In genomic region chr9:70840861-70841341, GRCm38 (mm10) we compare ENCODE assay signal across 8 mouse cellular contexts.
DNase-seq lines count a peak whose midpoint lies in the region; ATAC-seq and TF ChIP-seq lines count a peak whose summit lies in the region.

No protein-coding gene starts in this region.

- H3K9ac ChIP-seq in heart, embryonic 11.5 days (ENCODE audit: low read depth, low read length), result peak overlapping the region; percentile 39; the same call in 1 of the 2 replicates
- no peak overlapping the region for H3K9ac ChIP-seq in liver, adult 2 months (ENCODE audit: low read depth, low read length)

- H3K4me2 ChIP-seq in heart, embryonic 11.5 days, result peak overlapping the region; percentile 35; the same call in 1 of the 2 replicates

- H3K27ac ChIP-seq in heart, embryonic 11.5 days (ENCODE audit: low read depth, low read length), result peak overlapping the region; percentile 88
- H3K27ac ChIP-seq in liver, adult 2 months (replicated peaks; ENCODE audit: insufficient read depth, low read depth, low read length), result peak overlapping the region; percentile 38

- H3K27me3 ChIP-seq in heart, embryonic 11.5 days (ENCODE audit: control insufficient read depth, insufficient read depth, low read length), result no peaks in the 10 kb centered on the region
- H3K27me3 ChIP-seq in liver, adult 2 months (ENCODE audit: control insufficient read depth, insufficient read depth, low read length), result no peaks in the 10 kb centered on the region

- no peaks in the 10 kb centered on the region for H3K36me3 ChIP-seq in heart, embryonic 11.5 days (ENCODE audit: control insufficient read depth, insufficient read depth, low read length)
- H3K36me3 ChIP-seq in liver, adult 2 months (ENCODE audit: control insufficient read depth, insufficient read depth, low read length), result no peaks in the 10 kb centered on the region

- TF ChIP-seq CTCF in liver, adult 2 months (IDR thresholded peaks at IDR 0.05; ENCODE audit: low read depth, low read length), result no peak

- H3K4me1 ChIP-seq in heart, embryonic 11.5 days (ENCODE audit: control insufficient read depth, insufficient read depth, low read length), result peaks cover 18% of the 10 kb centered on the region
- peaks cover 28% of the 10 kb centered on the region for H3K4me1 ChIP-seq in liver, adult 2 months (ENCODE audit: control insufficient read depth, insufficient read depth, low read length)

- peak; percentile 45 for DNase-seq in kidney, adult 9 months
- DNase-seq in kidney, adult 11 months, result no peak
- peak; percentile 69 for DNase-seq in liver, adult 2 months (ENCODE audit: extremely low read depth, low read depth, low spot score)
- DNase-seq in natural killer cell, adult 2 months (ENCODE audit: low spot score in 2 of 2), result peak; percentile 31 to 54
- no peak for DNase-seq in cerebellum, postnatal 36 days
- no peak for DNase-seq in left cerebral cortex, adult 11 months (ENCODE audit: low spot score)

- no peaks in the 10 kb centered on the region; the same call in 1 of the 2 replicates for H3K9me3 ChIP-seq in heart, embryonic 11.5 days (replicated peaks; ENCODE audit: control insufficient read depth, low read length)

- 12% methylated on average over 6 of the region's 6 CpGs for WGBS in heart, embryonic 11.5 days (ENCODE audit: insufficient replicate concordance)
- WGBS in liver, adult 2 months, result 2% methylated on average over 6 of the region's 6 CpGs

- H3K4me3 ChIP-seq in heart, embryonic 11.5 days (ENCODE audit: low read depth, low read length), result no peak overlapping the region
- no peak overlapping the region for H3K4me3 ChIP-seq in liver, adult 2 months (ENCODE audit: insufficient read depth, low read depth, low read length)

- no peak for TF ChIP-seq POLR2A in liver, adult 2 months (IDR thresholded peaks at IDR 0.05; ENCODE audit: extremely low read depth, insufficient read depth, low read length)

- 0 out of 2 replicates have a peak, but pooled peaks have one; percentile 31 for ATAC-seq in heart, embryonic 11.5 days (replicated peaks; ENCODE audit: insufficient number of reproducible peaks, low FRiP score, low TSS enrichment)
- no peak for ATAC-seq in granulocyte monocyte progenitor cell, adult 5-6 weeks (replicated peaks; ENCODE audit: poor library complexity, severe bottlenecking)

- peaks cover 3% of the 10 kb centered on the region; the same call in 1 of the 2 replicates for H3K79me2 ChIP-seq in liver, adult 2 months (ENCODE audit: control insufficient read depth, insufficient read depth, low read length)

Comparison
In these comparisons a context has a peak if more than half of its experiments do, and no peak if none do; other contexts are left out.
1. DNase-seq: peak in kidney, adult 9 months (single experiment), liver, adult 2 months (single experiment) and natural killer cell, adult 2 months (2 of 2); none in kidney, adult 11 months (single experiment), cerebellum, postnatal 36 days (0 of 2) and left cerebral cortex, adult 11 months (single experiment).